Mouse (Mus musculus) stomach, postnatal 0 days (tissue): ENCODE results near the gene Alox5ap.

ENCODE experiments used
- CTCF ChIP-seq: IDR thresholded peaks from 2 replicates; pipeline ENCODE4 v1.5.1; 2016; ENCODE audit warnings: antibody characterized with exemption, low read depth, mild to moderate bottlenecking, moderate library complexity
- EP300 ChIP-seq: optimal IDR thresholded peaks from 2 replicates; pipeline ENCODE3; 2016; ENCODE audit warnings: antibody characterized with exemption

DNA sequence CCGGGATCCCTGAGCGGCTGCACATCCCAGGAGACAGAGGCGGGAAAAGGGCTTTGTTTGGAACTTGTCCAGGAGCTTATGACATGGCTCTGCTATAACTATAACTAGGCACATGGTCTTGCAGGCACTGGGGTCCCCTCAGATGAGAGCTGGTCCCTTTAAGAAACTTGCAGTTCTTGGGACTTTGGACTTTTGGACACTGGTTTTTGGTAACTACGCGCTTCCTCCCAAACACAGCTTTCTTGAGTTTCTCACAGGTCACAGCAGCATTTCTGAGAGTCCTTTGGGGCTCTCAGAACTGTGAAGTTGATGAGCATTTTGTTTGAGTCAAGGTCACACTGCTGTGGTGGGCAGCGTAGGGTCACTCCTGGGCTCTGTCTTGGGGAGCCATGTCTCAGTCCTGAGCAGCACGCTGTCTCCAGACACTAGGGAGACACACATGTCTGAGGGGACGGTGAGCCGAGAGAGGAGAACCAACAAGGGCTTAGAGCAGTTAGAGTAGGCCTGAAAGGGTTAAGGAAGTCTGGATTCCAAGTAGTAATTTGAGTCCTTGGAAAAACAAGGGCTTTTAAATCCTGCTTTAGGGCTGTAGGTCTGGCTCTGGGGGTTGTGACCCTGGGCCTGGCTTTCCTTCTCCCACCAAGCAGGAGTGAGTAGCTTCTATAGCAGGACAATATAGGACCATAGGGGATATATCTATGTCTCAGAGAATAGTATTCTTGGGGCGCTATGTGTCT lies 67.0 kb downstream of the Alox5ap start:
- no peak for TF ChIP-seq EP300
- TF ChIP-seq CTCF: no peak
